ENCODE assay signal across 8 mouse cellular contexts in the genomic region with DNA sequence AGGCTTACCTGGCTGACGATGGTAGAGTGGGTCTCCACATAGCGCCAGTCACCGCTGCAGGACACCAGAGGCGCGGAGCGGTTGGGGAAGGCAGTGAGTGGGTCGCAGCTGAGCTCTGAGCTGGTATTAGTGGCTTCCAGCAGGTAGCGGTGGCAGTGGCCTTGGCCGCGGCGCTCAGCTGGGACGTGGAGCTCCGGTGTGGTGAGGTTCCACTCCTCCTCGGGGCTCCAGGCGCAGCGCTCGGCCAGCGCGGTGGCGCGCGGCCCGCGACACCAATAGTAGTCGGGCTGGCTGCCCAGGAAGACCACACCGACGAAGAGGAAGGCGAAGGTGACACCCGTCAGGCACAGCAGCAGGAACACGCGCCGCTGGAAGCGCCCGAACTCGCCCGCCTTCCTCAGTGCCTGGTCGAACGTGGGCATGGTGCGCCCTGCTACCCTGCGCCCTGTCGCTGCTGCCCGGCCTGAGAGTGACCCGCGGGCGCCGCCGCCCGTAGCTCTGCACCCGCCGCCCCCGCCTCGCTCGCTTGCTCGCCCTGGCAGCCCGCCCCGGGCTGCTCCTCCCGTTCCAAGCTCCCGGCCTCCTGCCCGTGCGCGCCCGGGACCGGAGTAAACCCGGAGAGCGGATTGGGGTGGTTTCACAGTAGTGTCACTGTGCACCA. TPM values are rescaled to one million over a fixed set of nuclear protein-coding genes. Genes with fewer than 3 reads are reported as not detected.
DNase-seq lines count a peak whose midpoint lies in the region; ATAC-seq and TF ChIP-seq lines count a peak whose summit lies in the region.

No protein-coding gene starts in this region.

- peak; percentile 67 for DNase-seq in adrenal gland, postnatal 14 days
- DNase-seq in gastrocnemius, postnatal 14 days, result peak; percentile 68
- DNase-seq in lung, embryonic 14.5 days, result peak; percentile 36
- DNase-seq in urinary bladder, adult 18-20 months (ENCODE audit: low spot score in 2 of 2), result no peak

- 2% methylated on average over 63 of the region's 65 CpGs for WGBS in intestine, embryonic 15.5 days
- 1% methylated on average over 57 of the region's 65 CpGs for WGBS in lung, embryonic 14.5 days
- WGBS in small intestine, adult 2 months, result 2% methylated on average over 65 of the region's 65 CpGs

- no peak for TF ChIP-seq POLR2A in small intestine, adult 2 months (IDR thresholded peaks at IDR 0.05; ENCODE audit: low read depth, low read length)

- ATAC-seq in intestine, embryonic 15.5 days, result peak; percentile 23
- peak; percentile 54; the same call in 1 of the 2 replicates for ATAC-seq in lung, embryonic 14.5 days (ENCODE audit: insufficient read depth)
- no peak for ATAC-seq in erythroid progenitor cell, adult 5-6 weeks (replicated peaks; ENCODE audit: low FRiP score, poor library complexity, severe bottlenecking)

- no peaks in the 10 kb centered on the region for H3K9me3 ChIP-seq in E14TG2a.4 (ENCODE audit: low read length)
- H3K9me3 ChIP-seq in intestine, embryonic 15.5 days, result no peaks in the 10 kb centered on the region
- no peaks in the 10 kb centered on the region for H3K9me3 ChIP-seq in lung, embryonic 14.5 days (ENCODE audit: low read depth, low read length)

- TF ChIP-seq CTCF in E14TG2a.4 (conservative IDR thresholded peaks at IDR 0.05; ENCODE audit: low read length), result no peak
- TF ChIP-seq CTCF in lung, embryonic 14.5 days (IDR thresholded peaks at IDR 0.05; ENCODE audit: low read depth), result no peak
- no peak for TF ChIP-seq CTCF in small intestine, adult 2 months (IDR thresholded peaks at IDR 0.05; ENCODE audit: extremely low read depth, insufficient read length, insufficient replicate concordance, low read depth, low read length)

- no peaks in the 10 kb centered on the region for H3K36me3 ChIP-seq in E14TG2a.4 (ENCODE audit: insufficient read depth, low read length)
- no peaks in the 10 kb centered on the region for H3K36me3 ChIP-seq in intestine, embryonic 15.5 days
- H3K36me3 ChIP-seq in lung, embryonic 14.5 days (ENCODE audit: insufficient read depth), result no peaks in the 10 kb centered on the region
- no peaks in the 10 kb centered on the region for H3K36me3 ChIP-seq in small intestine, adult 2 months (ENCODE audit: control insufficient read depth, insufficient read depth, low read length)

- peaks cover 13% of the 10 kb centered on the region; the same call in 1 of the 2 replicates for H3K4me1 ChIP-seq in E14TG2a.4 (replicated peaks; ENCODE audit: low read depth, low read length)
- H3K4me1 ChIP-seq in intestine, embryonic 15.5 days (replicated peaks), result peaks cover 6% of the 10 kb centered on the region; the same call in 1 of the 2 replicates
- no peaks in the 10 kb centered on the region for H3K4me1 ChIP-seq in lung, embryonic 14.5 days (ENCODE audit: insufficient read depth)
- H3K4me1 ChIP-seq in small intestine, adult 2 months (ENCODE audit: control insufficient read depth, insufficient read depth, insufficient read length, low read length), result peaks cover 13% of the 10 kb centered on the region

- peak overlapping the region; percentile 80 for H3K4me3 ChIP-seq in E14TG2a.4 (replicated peaks; ENCODE audit: low read length)
- peak overlapping the region; percentile 37 for H3K4me3 ChIP-seq in intestine, embryonic 15.5 days (replicated peaks)
- H3K4me3 ChIP-seq in lung, embryonic 14.5 days (ENCODE audit: low read depth, low read length), result peak overlapping the region; percentile 39
- H3K4me3 ChIP-seq in small intestine, adult 2 months (ENCODE audit: low read depth, low read length), result peak overlapping the region; percentile 54

- peak overlapping the region; percentile 18; the same call in 1 of the 2 replicates for H3K9ac ChIP-seq in intestine, embryonic 15.5 days
- H3K9ac ChIP-seq in lung, embryonic 14.5 days, result peak overlapping the region; percentile 32

- H3K27me3 ChIP-seq in E14TG2a.4 (ENCODE audit: insufficient read depth, low read length), result peaks cover 49% of the 10 kb centered on the region
- H3K27me3 ChIP-seq in intestine, embryonic 15.5 days (replicated peaks), result peaks cover 42% of the 10 kb centered on the region
- H3K27me3 ChIP-seq in lung, embryonic 14.5 days (ENCODE audit: insufficient read depth, low read length), result peaks cover 39% of the 10 kb centered on the region
- H3K27me3 ChIP-seq in small intestine, adult 2 months (ENCODE audit: control insufficient read depth, insufficient read depth, low read length), result no peaks in the 10 kb centered on the region; the same call in 1 of the 2 replicates

- intact Hi-C loops in gastrocnemius, postnatal 14 days (cut with DNase I; ENCODE audit: low total_unique reads), result no loop called here

- no peak overlapping the region for H3K27ac ChIP-seq in intestine, embryonic 15.5 days
- no peak overlapping the region for H3K27ac ChIP-seq in lung, embryonic 14.5 days (ENCODE audit: low read depth)
- no peak overlapping the region for H3K27ac ChIP-seq in small intestine, adult 2 months (ENCODE audit: insufficient read depth, low read depth, low read length)

- H3K4me2 ChIP-seq in intestine, embryonic 15.5 days (replicated peaks), result peak overlapping the region; percentile 81
- H3K4me2 ChIP-seq in lung, embryonic 14.5 days, result peak overlapping the region; percentile 79

RNA-seq across cellular contexts. Expression of a gene that starts 0.5 kb away (rescaled TPM):
- 5.6 and 9.0 TPM in 2 replicates for total RNA-seq in adrenal gland, postnatal 14 days (2021)
- total RNA-seq in gastrocnemius, postnatal 14 days (2021), result 1 to 10 TPM; 3.4 to 3.5 TPM
- polyA plus RNA-seq in intestine, embryonic 15.5 days (2015; fragmentation: Nextera tagmentation; extraction: Ambion mirVana), result 0.16 and 0.21 TPM in 2 replicates
- 0.26 and 0.49 TPM in 2 replicates for polyA plus RNA-seq in lung, embryonic 14.5 days (2014; fragmentation: Nextera tagmentation; extraction: Ambion mirVana)
- 0.08 and 0.58 TPM in 2 replicates for polyA plus RNA-seq in small intestine, adult 2 months (2012; rRNA removed)
- 1.3 TPM in 1 of 2 replicates, not detected in the other for total RNA-seq in erythroid progenitor cell, adult 5-6 weeks (2015; ENCODE audit: low replicate concordance)
- total RNA-seq in erythroid progenitor cell, adult 5-6 weeks (2017; ENCODE audit: low replicate concordance), result 0.64 TPM in 1 of 2 replicates, not detected in the other

Comparison
In these comparisons a context has a peak if more than half of its experiments do, and no peak if none do; other contexts are left out.
1. DNase-seq: peak in adrenal gland, postnatal 14 days (single experiment), gastrocnemius, postnatal 14 days (single experiment) and lung, embryonic 14.5 days (single experiment); none in urinary bladder, adult 18-20 months (0 of 2).
2. Peak in every context shown above with its lines, with median percentiles within 50 percentile points of each other: H3K4me3 ChIP-seq.